ENCODE assay signal across 18 mouse cellular contexts in genomic region chr6:129163606-129164005, GRCm38 (mm10). TPM values are rescaled to one million over a fixed set of nuclear protein-coding genes. Genes with fewer than 3 reads are reported as not detected.
A peak's percentile ranks its signal among the peaks of the same experiment; 100 is the strongest.
DNase-seq lines count a peak whose midpoint lies in the region; ATAC-seq lines count a peak whose summit lies in the region.
"Had no signal": no experiment of that assay in that cellular context is flagged by ENCODE, and none has a peak within 500 bp of the region (broad histone marks: within the 10 kb centered on the region; RNA-seq: fewer than 3 reads in every experiment).

No protein-coding gene starts in this region.

- no peak for DNase-seq in urinary bladder, adult 2 months (ENCODE audit: low spot score)
- no peak for DNase-seq in layer of hippocampus, postnatal 36 days
- DNase-seq: adrenal gland, adult 2 months; adrenal gland, adult 8-10 months; adrenal gland, postnatal 10 days; adrenal gland, postnatal 14 days; adrenal gland, postnatal 25 days; adrenal gland, postnatal 36 days; B cell, adult 2 months; cerebellum, adult 11 months; cerebellum, adult 11-12 months; cerebellum, adult 18-20 months had no signal

- peak; percentile 84 for ATAC-seq in megakaryocyte, adult 5-6 weeks (ENCODE audit: poor library complexity, severe bottlenecking)
- ATAC-seq in monocyte, adult 5-6 weeks (replicated peaks; ENCODE audit: insufficient number of reproducible peaks, low FRiP score, low TSS enrichment, poor library complexity, severe bottlenecking) = peak; percentile 71
- ATAC-seq: activated CD4-positive, CD25-positive, alpha-beta regulatory T cell, adult 4 months; CD4-positive, CD25-positive, alpha-beta regulatory T cell, adult 4 months; Patski had no signal

RNA-seq across cellular contexts. Expression of gene Clec2d, which starts 16.8 kb away (rescaled TPM):
- total RNA-seq in megakaryocyte, adult 5-6 weeks (2015) = 28.2 and 41.3 TPM in 2 replicates
- 238 and 253 TPM in 2 replicates for total RNA-seq in megakaryocyte, adult 5-6 weeks (2017)
- total RNA-seq in monocyte, adult 5-6 weeks (2017) = 222 to 328 TPM (median 282 TPM) in 3 replicates
- 85.0 and 92.0 TPM in 2 replicates for polyA plus RNA-seq in urinary bladder, adult 2 months (2012; rRNA removed)
- total RNA-seq in layer of hippocampus, postnatal 36 days (2021) = 1 to 10 TPM; 5.7 to 9.8 TPM
- total RNA-seq: G1E had no signal
- polyA plus RNA-seq: G1E had no signal
